Mouse (Mus musculus) E14TG2a.4 (cell line): ENCODE results near the gene Lamtor4.

Experiments used
- CTCF ChIP-seq: conservative IDR thresholded peaks from 2 replicates; pipeline ENCODE4 v1.5.1; 2014; ENCODE audit warnings: low read length
- POU5F1 ChIP-seq: IDR thresholded peaks from 2 replicates; pipeline ENCODE4 v1.6.1; 2014; ENCODE audit warnings: low read length, borderline replicate concordance

DNA sequence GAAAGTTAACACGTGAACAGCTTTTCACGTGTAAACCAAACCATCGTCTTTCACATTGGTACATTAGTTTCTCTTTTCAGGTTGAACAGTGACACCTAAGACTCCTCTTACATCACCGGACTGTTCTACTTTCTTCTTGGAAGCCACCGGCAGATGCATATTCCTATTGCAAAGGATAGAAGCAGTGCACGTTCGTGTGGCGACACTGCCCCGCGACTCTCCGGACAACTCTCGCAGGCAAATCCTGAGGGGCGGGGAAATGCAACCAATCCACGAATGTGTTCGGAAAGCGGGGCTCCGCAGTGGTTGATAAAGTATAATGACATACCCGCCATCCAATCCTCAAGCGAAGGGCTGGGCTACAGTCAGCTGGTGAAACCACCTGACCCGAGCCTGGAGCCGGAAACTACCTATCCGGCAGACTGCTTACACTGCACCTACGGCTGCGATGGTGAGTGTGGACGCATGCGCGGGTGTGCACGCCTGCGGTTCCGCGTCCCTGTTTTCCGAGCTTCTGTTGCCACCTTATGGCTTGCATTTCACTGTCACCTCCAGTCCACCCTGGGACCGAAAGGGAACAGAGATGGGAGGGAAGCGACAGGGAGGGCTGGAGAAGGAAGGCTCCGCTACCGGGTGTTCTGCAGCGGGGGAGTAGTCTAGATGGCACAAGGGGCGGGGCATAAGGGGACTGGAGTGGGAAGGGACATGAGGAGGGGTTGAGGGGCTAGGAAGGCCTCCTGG lies at the start of gene Lamtor4:
- TF ChIP-seq CTCF, result no peak
- TF ChIP-seq POU5F1, result no peak
